Mouse (Mus musculus) heart, adult 11 months (tissue): ENCODE data around the gene Pdgfc.
A peak's percentile ranks its signal among the peaks of the same experiment; 100 is the strongest.

ENCODE experiments used
- DNase-seq: peaks from one replicate; pipeline ENCODE4 v3.0.0; 2022

Pdgfc gene

GRCm38 (mm10) chr3:81036151-81036553, at the start of gene Pdgfc:
Gene Pdgfc, plus strand, starts transcription at chr3:81036416.
- DNase-seq, result no peak

GRCm38 (mm10) chr3:81009245-81009644, 27.0 kb upstream of the Pdgfc start:
- no peak for DNase-seq

- no peak for DNase-seq
Observed at GRCm38 (mm10) chr3:81009899-81010298, 26.3 kb upstream of the Pdgfc start.

- peak; percentile 89 for DNase-seq
Observed at GRCm38 (mm10) chr3:81017385-81018051, 18.7 kb upstream of the Pdgfc start.

GRCm38 (mm10) chr3:81020064-81020463, 16.2 kb upstream of the Pdgfc start:
- DNase-seq, result no peak

- DNase-seq, result no peak
Observed at GRCm38 (mm10) chr3:81021783-81022182, 14.4 kb upstream of the Pdgfc start.

GRCm38 (mm10) chr3:81022266-81022665, 13.9 kb upstream of the Pdgfc start:
- DNase-seq, result no peak

GRCm38 (mm10) chr3:81022845-81023244, 13.4 kb upstream of the Pdgfc start:
- no peak for DNase-seq

- no peak for DNase-seq
Observed at GRCm38 (mm10) chr3:81023568-81023967, 12.6 kb upstream of the Pdgfc start.

GRCm38 (mm10) chr3:81025568-81026213, 10.5 kb upstream of the Pdgfc start:
- no peak for DNase-seq

GRCm38 (mm10) chr3:81028361-81028760, 7.9 kb upstream of the Pdgfc start:
- no peak for DNase-seq

GRCm38 (mm10) chr3:81029321-81029720, 6.9 kb upstream of the Pdgfc start:
- DNase-seq, result no peak

- DNase-seq, result no peak
Observed at GRCm38 (mm10) chr3:81029909-81030308, 6.3 kb upstream of the Pdgfc start.

GRCm38 (mm10) chr3:81030311-81030710, 5.9 kb upstream of the Pdgfc start:
- no peak for DNase-seq

GRCm38 (mm10) chr3:81032014-81032413, 4.2 kb upstream of the Pdgfc start:
- DNase-seq, result no peak

GRCm38 (mm10) chr3:81034336-81035102, 1.7 kb upstream of the Pdgfc start:
- DNase-seq, result no peak

- DNase-seq, result peak; percentile 96
Observed at GRCm38 (mm10) chr3:81036554-81037311, 517 bp downstream of the Pdgfc start.

- DNase-seq, result peak; percentile 91
Observed at GRCm38 (mm10) chr3:81037312-81037859, 1.2 kb downstream of the Pdgfc start.

GRCm38 (mm10) chr3:81039131-81039653, 3.0 kb downstream of the Pdgfc start:
- peak; percentile 90 for DNase-seq

- DNase-seq, result no peak
Observed at GRCm38 (mm10) chr3:81044653-81045343, 8.6 kb downstream of the Pdgfc start.

GRCm38 (mm10) chr3:81045344-81046050, 9.3 kb downstream of the Pdgfc start:
- no peak for DNase-seq
